Mouse (Mus musculus) ES-Bruce4 (cell line): ENCODE results near the gene Gm20431. TPM values are rescaled to one million over a fixed set of nuclear protein-coding genes. Genes with fewer than 3 reads are reported as not detected.

Experiments
- H3K27ac ChIP-seq: 2 replicates; pipeline ENCODE4 v1.5.1; 2012; ENCODE audit warnings: low read length, inconsistent platforms; ENCODE audit not compliant: insufficient read depth
- H3K27me3 ChIP-seq: 2 replicates; pipeline ENCODE4 v1.6.1; 2012; ENCODE audit warnings: mild to moderate bottlenecking, low read length, inconsistent platforms; ENCODE audit not compliant: control insufficient read depth, poor library complexity, insufficient read depth, severe bottlenecking
- H3K36me3 ChIP-seq: 2 replicates; pipeline ENCODE4 v1.6.1; 2012; ENCODE audit warnings: inconsistent platforms, mild to moderate bottlenecking, low read length, moderate library complexity; ENCODE audit not compliant: control insufficient read depth, poor library complexity, insufficient read depth, severe bottlenecking
- H3K4me1 ChIP-seq: one replicate; pipeline ENCODE4 v1.8.1; 2011; ENCODE audit warnings: low read length; ENCODE audit not compliant: control insufficient read depth, insufficient read depth
- H3K4me3 ChIP-seq: 2 replicates; pipeline ENCODE4 v1.5.1; 2011; ENCODE audit warnings: low read depth, mild to moderate bottlenecking, low read length
- H3K9ac ChIP-seq: 2 replicates; pipeline ENCODE4 v1.6.1; 2012; ENCODE audit warnings: low read depth, mild to moderate bottlenecking, inconsistent platforms; ENCODE audit not compliant: poor library complexity, severe bottlenecking
- H3K9me3 ChIP-seq: replicated peaks from 2 replicates; pipeline ENCODE4 v1.6.1; 2012; ENCODE audit warnings: mild to moderate bottlenecking, low read length, inconsistent platforms; ENCODE audit not compliant: control insufficient read depth, poor library complexity, insufficient read depth, severe bottlenecking
- CTCF ChIP-seq: IDR thresholded peaks from one replicate; pipeline ENCODE4 v1.8.1; 2011; ENCODE audit warnings: low read depth, low read length
- EP300 ChIP-seq: IDR thresholded peaks from 2 replicates; pipeline ENCODE4 v1.6.1; 2011; ENCODE audit warnings: low read depth, low read length; ENCODE audit not compliant: insufficient read depth
- POLR2A ChIP-seq: IDR thresholded peaks from one replicate; pipeline ENCODE4 v1.8.1; 2011; ENCODE audit warnings: low read length; ENCODE audit not compliant: insufficient read depth
- polyA plus RNA-seq: library from polyadenylated mRNA; stranded (reverse); fragments of >200 nt; gene quantifications from 2 replicates; pipeline ENCODE4 v1.2.4, GENCODE M21; 2011; ENCODE audit warnings: low read depth; ENCODE audit not compliant: missing spikeins, insufficient read depth, insufficient read length

Gene Gm20431
- polyA plus RNA-seq, 1 experiment = 7.0 TPM

- H3K4me1 ChIP-seq = peaks cover 8% of the 10 kb centered on the region
Measured at GRCm38 (mm10) chr2:167625670-167626069, 35.6 kb downstream of the Gm20431 start.

GRCm38 (mm10) chr2:167624368-167625075 is 36.8 kb downstream of the Gm20431 start:
- no peak overlapping the region for H3K9ac ChIP-seq
- TF ChIP-seq EP300 = no peak
- TF ChIP-seq POLR2A = no peak
- TF ChIP-seq CTCF = no peak

More at GRCm38 (mm10) chr2:167625670-167626069, 35.6 kb downstream of the Gm20431 start:
- Histone ChIP-seq H3K36me3 (peaks cover 4% of the 10 kb centered on the region; the same call in 1 of the 2 replicates), H3K9me3 (no peaks in the 10 kb centered on the region), H3K27me3 (no peaks in the 10 kb centered on the region), H3K9ac (no peak overlapping the region), H3K27ac (no peak overlapping the region), H3K4me3 (no peak overlapping the region)
- TF ChIP-seq EP300 = no peak
- TF ChIP-seq POLR2A = no peak

GRCm38 (mm10) chr2:167622965-167623364 is 38.3 kb downstream of the Gm20431 start:
- Histone ChIP-seq H3K27ac (no peak overlapping the region), H3K4me1 (peaks cover 3% of the 10 kb centered on the region), H3K9me3 (no peaks in the 10 kb centered on the region), H3K9ac (no peak overlapping the region), H3K36me3 (0 out of 2 replicates have a peak, but pooled peaks cover 2% of the 10 kb centered on the region), H3K27me3 (no peaks in the 10 kb centered on the region), H3K4me3 (no peak overlapping the region)
- TF ChIP-seq EP300 (no peak), POLR2A (no peak), CTCF (no peak)

More at GRCm38 (mm10) chr2:167624368-167625075, 36.8 kb downstream of the Gm20431 start:
- peaks cover 3% of the 10 kb centered on the region for H3K4me1 ChIP-seq
- H3K9me3 ChIP-seq = no peaks in the 10 kb centered on the region
- H3K27ac ChIP-seq = no peak overlapping the region
- no peak overlapping the region for H3K4me3 ChIP-seq
- no peaks in the 10 kb centered on the region for H3K27me3 ChIP-seq
- H3K36me3 ChIP-seq = peaks cover 4% of the 10 kb centered on the region; the same call in 1 of the 2 replicates

- Histone ChIP-seq H3K27ac (no peak overlapping the region), H3K36me3 (0 out of 2 replicates have a peak, but pooled peaks cover 2% of the 10 kb centered on the region)
Measured at GRCm38 (mm10) chr2:167622352-167622751, 38.9 kb downstream of the Gm20431 start.

GRCm38 (mm10) chr2:167621255-167622087 is 39.8 kb downstream of the Gm20431 start:
- Histone ChIP-seq H3K4me1 (peaks cover 3% of the 10 kb centered on the region), H3K27ac (no peak overlapping the region), H3K9ac (no peak overlapping the region), H3K4me3 (no peak overlapping the region), H3K9me3 (no peaks in the 10 kb centered on the region), H3K27me3 (no peaks in the 10 kb centered on the region), H3K36me3 (peaks cover 6% of the 10 kb centered on the region; the same call in 1 of the 2 replicates)
- TF ChIP-seq CTCF = no peak
- no peak for TF ChIP-seq POLR2A
- no peak for TF ChIP-seq EP300

More at GRCm38 (mm10) chr2:167622352-167622751, 38.9 kb downstream of the Gm20431 start:
- Histone ChIP-seq H3K9ac (no peak overlapping the region), H3K4me1 (peaks cover 3% of the 10 kb centered on the region), H3K9me3 (no peaks in the 10 kb centered on the region), H3K4me3 (no peak overlapping the region), H3K27me3 (no peaks in the 10 kb centered on the region)
- TF ChIP-seq POLR2A (no peak), CTCF (no peak), EP300 (no peak)

GRCm38 (mm10) chr2:167617472-167617871 is 43.8 kb downstream of the Gm20431 start:
- Histone ChIP-seq H3K9ac (no peak overlapping the region), H3K36me3 (peaks cover 8% of the 10 kb centered on the region), H3K27me3 (no peaks in the 10 kb centered on the region), H3K4me3 (no peak overlapping the region), H3K27ac (no peak overlapping the region), H3K9me3 (no peaks in the 10 kb centered on the region), H3K4me1 (peaks cover 3% of the 10 kb centered on the region)
- no peak for TF ChIP-seq EP300
- TF ChIP-seq CTCF = no peak
- no peak for TF ChIP-seq POLR2A
